Mouse (Mus musculus) embryonic fibroblast, embryonic 13.5 days (primary cell): ENCODE data around the gene Fam221b. TPM values are rescaled to one million over a fixed set of nuclear protein-coding genes. Genes with fewer than 3 reads are reported as not detected.

Experiments
- H3K27ac ChIP-seq: 2 replicates; pipeline ENCODE4 v1.5.1; 2012; ENCODE audit warnings: low read length, control low read depth, inconsistent platforms; ENCODE audit not compliant: insufficient read depth
- H3K4me1 ChIP-seq: 2 replicates; pipeline ENCODE4 v1.6.1; 2011; ENCODE audit warnings: low read length; ENCODE audit not compliant: control insufficient read depth, insufficient read depth
- H3K4me3 ChIP-seq: 2 replicates; pipeline ENCODE4 v1.5.1; 2011; ENCODE audit warnings: mild to moderate bottlenecking, control low read depth, low read length; ENCODE audit not compliant: insufficient read depth
- CTCF ChIP-seq: IDR thresholded peaks from 2 replicates; pipeline ENCODE4 v1.5.1; 2011; ENCODE audit warnings: mild to moderate bottlenecking, control low read depth, low read length, moderate library complexity, borderline replicate concordance; ENCODE audit not compliant: insufficient read depth
- POLR2A ChIP-seq: IDR thresholded peaks from 2 replicates; pipeline ENCODE4 v1.6.1; 2011; ENCODE audit warnings: low read depth, mild to moderate bottlenecking, control low read depth, low read length, moderate library complexity
- polyA plus RNA-seq: library from polyadenylated mRNA; stranded (reverse); fragments of >200 nt; gene quantifications from 2 replicates; pipeline ENCODE4 v1.2.4, GENCODE M21; 2011; ENCODE audit warnings: low read depth; ENCODE audit not compliant: missing spikeins, insufficient read length

Fam221b gene
- polyA plus RNA-seq, 1 experiment = 0.67 TPM

DNA sequence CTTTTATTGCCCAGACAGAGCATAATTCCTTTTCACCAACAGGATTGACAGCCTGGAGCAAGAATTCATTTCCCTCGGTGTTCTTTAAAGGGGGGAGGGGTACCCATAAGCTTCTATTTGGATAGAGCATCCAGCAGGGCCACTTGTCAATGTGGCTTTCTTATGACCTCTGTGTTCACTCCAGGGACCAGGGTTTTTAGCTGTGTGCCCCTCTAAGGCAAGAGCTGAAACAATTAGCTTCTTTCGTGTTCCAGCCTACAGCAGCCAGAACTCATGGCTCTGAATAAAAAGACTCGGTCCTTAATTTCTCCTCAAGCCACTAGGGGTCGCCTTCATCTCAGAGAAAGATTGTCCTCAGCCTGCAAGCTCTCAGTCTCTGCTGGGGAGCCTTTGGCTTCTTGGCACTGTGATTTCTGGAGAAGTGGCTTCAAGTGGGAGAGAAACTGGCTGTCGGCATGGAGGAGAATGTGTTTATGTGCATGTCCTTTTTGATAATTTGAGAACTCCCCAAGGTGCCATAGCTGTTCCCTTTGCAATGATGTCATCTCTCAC is 38.8 kb downstream of the Fam221b start:
- Histone ChIP-seq H3K4me1 (peaks cover 7% of the 10 kb centered on the region), H3K4me3 (no peak overlapping the region), H3K27ac (no peak overlapping the region)
- TF ChIP-seq CTCF = peak; percentile 26; the same call in 1 of the 2 replicates
- no peak; the same call in 1 of the 2 replicates for TF ChIP-seq POLR2A

DNA sequence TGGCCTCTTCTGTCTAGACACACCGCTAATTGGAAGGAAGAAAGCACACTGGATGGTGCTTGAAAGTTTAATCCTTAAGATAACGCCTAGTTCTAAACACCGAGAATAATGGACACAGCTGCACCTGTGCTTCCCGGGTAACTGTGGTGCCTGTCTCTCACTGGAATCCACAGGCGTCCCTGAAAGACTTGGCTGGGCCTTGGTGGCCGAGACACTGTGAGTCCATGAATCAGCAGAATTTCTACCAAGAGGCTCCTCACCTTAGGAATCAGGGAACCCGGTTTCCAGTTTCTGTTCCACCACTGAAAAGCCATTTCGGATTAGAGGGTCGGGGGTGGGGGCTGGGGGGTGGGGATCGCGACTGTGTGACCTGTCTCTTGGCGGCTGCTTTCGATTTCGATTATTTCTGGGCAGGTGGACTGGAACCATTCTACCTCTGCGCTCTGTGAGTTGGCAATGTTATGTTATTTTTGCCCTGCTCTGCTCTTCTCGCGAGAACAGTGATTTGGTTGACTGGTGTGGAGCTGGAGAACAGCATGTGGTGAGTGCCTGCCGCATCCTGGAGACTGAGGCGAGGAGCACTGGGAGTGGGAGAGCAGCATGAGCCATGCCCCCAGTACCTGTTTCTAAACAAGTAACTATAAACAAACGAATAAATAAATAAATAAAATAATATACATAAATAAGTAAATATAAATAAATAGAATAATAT is 39.7 kb downstream of the Fam221b start:
- Histone ChIP-seq H3K4me1 (peaks cover 7% of the 10 kb centered on the region), H3K4me3 (no peak overlapping the region), H3K27ac (no peak overlapping the region)
- TF ChIP-seq POLR2A (no peak), CTCF (no peak)

DNA sequence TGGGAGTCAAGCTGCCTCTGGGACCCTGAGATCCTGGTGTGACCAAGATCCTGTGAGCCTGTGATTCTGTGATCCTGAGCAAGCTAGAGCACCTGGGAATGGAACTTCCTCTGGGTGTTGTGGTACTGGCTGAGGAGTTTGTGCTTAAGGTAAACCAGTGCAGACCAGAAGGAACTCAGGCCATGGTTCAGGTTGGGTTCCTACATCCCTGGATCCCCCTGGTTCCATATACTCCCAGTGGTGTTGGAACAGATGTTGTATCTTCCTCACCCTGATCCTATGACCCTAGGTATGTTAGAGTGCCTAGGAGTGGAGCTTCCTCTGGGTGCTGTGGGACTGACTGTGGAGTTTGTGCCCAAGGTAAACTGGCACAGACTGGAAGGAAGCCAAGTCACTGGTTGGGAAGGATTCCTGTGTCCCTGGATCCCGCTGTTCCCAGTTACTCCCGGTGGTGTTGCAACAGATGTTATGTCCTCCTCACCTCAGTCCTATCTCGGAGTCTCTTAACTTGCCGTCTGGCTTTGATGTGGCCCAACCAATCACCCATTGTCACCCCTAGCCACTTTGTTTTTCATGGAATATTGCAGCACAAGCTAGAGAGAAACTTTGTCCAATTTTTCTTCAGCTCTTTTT is 48.7 kb downstream of the Fam221b start:
- Histone ChIP-seq H3K4me1 (no peaks in the 10 kb centered on the region), H3K4me3 (no peak overlapping the region), H3K27ac (no peak overlapping the region)
- TF ChIP-seq POLR2A = no peak
- TF ChIP-seq CTCF = no peak

DNA sequence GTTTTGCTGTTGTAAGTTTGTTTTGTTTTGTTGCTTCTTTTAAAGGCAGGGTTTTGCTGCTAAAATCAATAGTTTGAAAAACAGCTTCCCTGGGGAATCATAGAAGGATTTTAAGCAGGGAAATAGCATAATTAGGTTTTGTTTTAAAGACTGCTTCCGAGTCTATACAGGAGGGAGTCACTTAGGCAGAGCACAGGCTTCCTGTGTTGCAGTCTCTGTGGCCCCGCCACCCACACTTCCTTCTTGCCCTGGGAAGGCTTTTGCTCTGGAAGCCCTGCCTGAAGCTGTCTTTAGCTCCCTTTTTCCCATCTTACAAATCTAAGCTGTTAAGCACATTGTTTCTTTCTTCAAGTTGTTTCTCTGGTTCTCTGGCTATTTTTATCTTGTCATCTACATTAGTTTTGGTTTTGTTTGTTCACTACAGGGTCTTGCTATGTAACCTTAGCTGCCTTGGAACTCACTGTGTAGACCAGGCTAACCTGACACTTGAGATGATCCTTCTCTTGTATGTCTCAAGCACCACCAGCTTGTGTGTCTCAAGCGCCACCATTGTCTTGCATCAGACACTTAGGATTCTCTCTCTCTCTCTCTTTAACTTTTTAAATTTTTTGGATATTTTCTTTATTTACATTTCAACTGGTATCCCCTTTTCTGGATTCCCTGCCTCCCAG is 55.8 kb downstream of the Fam221b start:
- H3K27ac ChIP-seq = no peak overlapping the region
- TF ChIP-seq POLR2A = no peak
- H3K4me1 ChIP-seq = no peaks in the 10 kb centered on the region
- no peak overlapping the region for H3K4me3 ChIP-seq

DNA sequence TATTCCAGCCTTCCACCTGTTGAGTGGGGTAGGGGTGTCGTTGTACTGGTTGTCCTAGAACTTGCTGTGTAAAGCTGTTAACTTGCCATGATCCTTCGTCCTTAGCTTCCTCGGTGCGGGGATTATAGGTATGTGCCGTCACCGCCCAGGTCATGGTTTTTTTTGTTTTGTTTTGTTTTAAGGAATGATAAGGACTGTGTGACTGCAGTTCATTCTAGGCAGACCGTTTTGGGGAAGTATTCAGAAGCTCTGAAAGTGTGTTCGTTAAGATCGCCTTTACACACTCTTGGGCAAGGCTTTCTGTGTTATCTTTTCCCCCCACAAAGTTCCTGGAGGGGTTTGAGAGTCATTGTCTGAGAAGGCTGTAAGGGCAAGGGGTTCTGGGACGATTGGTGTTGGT is 56.4 kb downstream of the Fam221b start:
- H3K4me3 ChIP-seq = no peak overlapping the region
- no peaks in the 10 kb centered on the region for H3K4me1 ChIP-seq
- no peak overlapping the region for H3K27ac ChIP-seq
- no peak for TF ChIP-seq CTCF
- no peak for TF ChIP-seq POLR2A

Other genes with a start within 250 kb of the Fam221b start
- gene Fam166b, start 240.0 kb downstream of the Fam221b start, polyA plus RNA-seq = not detected in 2 replicates
- 28.6 and 33.4 TPM in 2 replicates for gene Tesk1, start 227.2 kb downstream of the Fam221b start, polyA plus RNA-seq
- gene Cd72, start 214.5 kb downstream of the Fam221b start, polyA plus RNA-seq = 3.8 TPM in 1 of 2 replicates, not detected in the other
- not detected in 2 replicates for gene Sit1, start 185.4 kb downstream of the Fam221b start, polyA plus RNA-seq
- gene Ccdc107, start 176.2 kb downstream of the Fam221b start, polyA plus RNA-seq = 32.5 and 39.2 TPM in 2 replicates
- 5.4 and 12.8 TPM in 2 replicates for gene Arhgef39, start 169.4 kb downstream of the Fam221b start, polyA plus RNA-seq
- gene Car9, start 162.2 kb downstream of the Fam221b start, polyA plus RNA-seq = 0.48 and 2.0 TPM in 2 replicates
- gene Tpm2, start 145.4 kb downstream of the Fam221b start, polyA plus RNA-seq = 722 and 1,110 TPM in 2 replicates
- 72.4 and 89.0 TPM in 2 replicates for gene Creb3, start 106.8 kb downstream of the Fam221b start, polyA plus RNA-seq
- gene Tln1, start 106.5 kb downstream of the Fam221b start, polyA plus RNA-seq = 291 and 380 TPM in 2 replicates
- 34.6 and 45.4 TPM in 2 replicates for gene Rgp1, start 90.4 kb downstream of the Fam221b start, polyA plus RNA-seq
- 4.5 and 7.6 TPM in 2 replicates for gene Gba2, start 90.3 kb downstream of the Fam221b start, polyA plus RNA-seq
- gene Msmp, start 84.7 kb downstream of the Fam221b start, polyA plus RNA-seq = not detected in 2 replicates
- gene Npr2, start 37.2 kb downstream of the Fam221b start, polyA plus RNA-seq = 60.0 and 62.1 TPM in 2 replicates
- not detected in 2 replicates for gene Spag8, start 15.6 kb downstream of the Fam221b start, polyA plus RNA-seq
- 22.9 and 27.9 TPM in 2 replicates for gene Hint2, start 12.7 kb downstream of the Fam221b start, polyA plus RNA-seq
- 5.2 and 7.4 TPM in 2 replicates for gene Tmem8b, start 174 bp downstream of the Fam221b start, polyA plus RNA-seq
- not detected in 2 replicates for gene Olfr70, start 31.7 kb upstream of the Fam221b start, polyA plus RNA-seq
- gene Olfr71, start 41.1 kb upstream of the Fam221b start, polyA plus RNA-seq = not detected in 2 replicates
- gene Hrct1, start 58.0 kb upstream of the Fam221b start, polyA plus RNA-seq = 0.33 and 0.35 TPM in 2 replicates
- not detected in 2 replicates for gene Spaar, start 60.9 kb upstream of the Fam221b start, polyA plus RNA-seq
- not detected in 2 replicates for gene Olfr159, start 101.9 kb upstream of the Fam221b start, polyA plus RNA-seq
- not detected in 2 replicates for gene Olfr156, start 154.8 kb upstream of the Fam221b start, polyA plus RNA-seq
- not detected in 2 replicates for gene Olfr157, start 171.1 kb upstream of the Fam221b start, polyA plus RNA-seq
- gene Olfr155, start 182.4 kb upstream of the Fam221b start, polyA plus RNA-seq = not detected in 2 replicates
- gene Reck, start 206.4 kb upstream of the Fam221b start, polyA plus RNA-seq = 18.5 and 25.1 TPM in 2 replicates